Mouse (Mus musculus) testis, adult 2 months (tissue): ENCODE results near the gene Man1a. TPM values are rescaled to one million over a fixed set of nuclear protein-coding genes. Genes with fewer than 3 reads are reported as not detected.

Source experiments
- H3K27ac ChIP-seq: fragments of 200-500 bp; 2 replicates; pipeline ENCODE4 v1.5.1; 2012; ENCODE audit warnings: low read depth, low read length; ENCODE audit not compliant: control insufficient read depth, insufficient read depth
- H3K27me3 ChIP-seq: fragments of 200-500 bp; 2 replicates; pipeline ENCODE4 v1.6.1; 2012; ENCODE audit warnings: mild to moderate bottlenecking, low read length, moderate library complexity; ENCODE audit not compliant: control insufficient read depth, insufficient read depth
- H3K36me3 ChIP-seq: fragments of 200-500 bp; 2 replicates; pipeline ENCODE4 v1.6.1; 2012; ENCODE audit warnings: mild to moderate bottlenecking, low read length; ENCODE audit not compliant: control insufficient read depth, insufficient read depth
- H3K4me1 ChIP-seq: fragments of 200-500 bp; 2 replicates; pipeline ENCODE4 v1.6.1; 2012; ENCODE audit warnings: low read length; ENCODE audit not compliant: control insufficient read depth, insufficient read depth
- H3K4me3 ChIP-seq: fragments of 200-500 bp; 2 replicates; pipeline ENCODE4 v1.5.1; 2012; ENCODE audit warnings: low read depth, mild to moderate bottlenecking, low read length, moderate library complexity, mixed read lengths; ENCODE audit not compliant: control insufficient read depth
- CTCF ChIP-seq: fragments of 200-500 bp; IDR thresholded peaks from 2 replicates; pipeline ENCODE4 v1.5.1; 2012; ENCODE audit warnings: low read depth, mild to moderate bottlenecking, inconsistent platforms, low read length, moderate library complexity; ENCODE audit not compliant: control insufficient read depth, insufficient read depth, insufficient replicate concordance
- POLR2A ChIP-seq: fragments of 200-500 bp; IDR thresholded peaks from 2 replicates; pipeline ENCODE4 v1.6.1; 2012; ENCODE audit warnings: low read depth, mild to moderate bottlenecking, inconsistent platforms, low read length, moderate library complexity; ENCODE audit not compliant: control insufficient read depth
- polyA plus RNA-seq: library from polyadenylated mRNA; depleted of rRNA; stranded (reverse); fragments of >200 nt; gene quantifications from 2 replicates; pipeline ENCODE4 v1.2.3, GENCODE M21; 2012

The Man1a gene
- polyA plus RNA-seq, 1 experiment: 0.36 TPM

DNA sequence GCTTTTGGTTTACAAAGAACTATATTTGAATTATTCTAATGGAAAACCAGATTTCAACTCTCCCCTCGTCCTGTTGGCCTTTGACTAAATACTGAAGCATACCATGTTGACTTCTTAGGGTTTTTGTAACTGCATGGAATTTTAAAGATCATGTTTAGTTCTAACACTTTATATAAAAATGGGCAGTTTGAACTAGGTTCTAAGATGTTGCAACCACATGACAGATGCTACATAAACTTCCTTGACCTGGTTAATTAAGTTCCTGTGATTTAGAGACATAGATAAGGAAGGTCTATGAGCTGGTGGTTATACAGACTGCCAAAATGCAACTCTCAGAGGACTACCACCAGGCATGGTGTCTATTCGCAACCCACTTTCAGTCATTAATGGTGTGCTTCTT, 4.1 kb downstream of the Man1a start:
- Histone ChIP-seq H3K36me3 (no peaks in the 10 kb centered on the region), H3K4me3 (no peak overlapping the region), H3K4me1 (peaks cover 2% of the 10 kb centered on the region), H3K27me3 (no peaks in the 10 kb centered on the region), H3K27ac (no peak overlapping the region)
- TF ChIP-seq CTCF: no peak
- no peak for TF ChIP-seq POLR2A

DNA sequence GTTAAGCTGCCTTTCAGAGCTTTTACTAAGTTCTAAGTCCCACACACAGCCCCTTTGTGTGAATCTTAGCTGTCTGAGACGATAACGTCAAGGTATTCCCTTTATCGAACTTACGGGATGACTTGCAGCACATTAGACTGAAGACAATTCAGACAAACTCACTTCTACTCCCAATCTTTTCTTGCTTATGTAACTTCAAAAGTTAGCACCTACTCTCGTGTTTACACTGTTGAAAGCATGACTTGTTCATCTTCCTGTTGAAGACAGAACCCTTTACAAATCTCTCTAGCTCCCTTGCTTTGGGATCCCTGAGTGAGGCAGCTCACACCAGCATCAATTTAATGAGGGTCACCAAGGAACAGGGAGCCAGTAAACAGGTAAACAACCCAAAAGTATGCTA, 5.9 kb downstream of the Man1a start:
- H3K36me3 ChIP-seq: no peaks in the 10 kb centered on the region
- H3K27me3 ChIP-seq: no peaks in the 10 kb centered on the region
- TF ChIP-seq CTCF: no peak
- no peak for TF ChIP-seq POLR2A
- H3K27ac ChIP-seq: no peak overlapping the region
- no peak overlapping the region for H3K4me3 ChIP-seq
- H3K4me1 ChIP-seq: peaks cover 2% of the 10 kb centered on the region

DNA sequence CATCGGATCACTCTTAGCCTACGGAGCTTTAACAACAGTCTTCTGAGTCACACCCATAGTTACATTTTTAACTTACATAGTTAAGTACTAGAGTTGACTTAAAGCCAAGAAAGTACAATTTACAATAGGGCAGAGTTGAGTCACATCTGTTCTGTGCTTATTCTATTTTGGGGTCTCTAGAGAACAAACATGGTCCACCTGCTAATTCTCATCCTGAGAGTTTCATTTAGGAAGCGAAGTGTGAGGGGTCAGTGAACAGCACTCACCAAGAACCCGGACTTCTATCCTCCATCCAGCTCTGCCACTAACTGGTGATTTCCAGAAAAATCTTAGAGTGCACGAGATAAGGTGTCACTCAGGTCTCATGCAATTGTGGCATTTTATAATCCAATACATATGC, 7.0 kb downstream of the Man1a start:
- no peak for TF ChIP-seq CTCF
- TF ChIP-seq POLR2A: no peak
- H3K36me3 ChIP-seq: no peaks in the 10 kb centered on the region
- no peak overlapping the region for H3K4me3 ChIP-seq
- no peaks in the 10 kb centered on the region for H3K27me3 ChIP-seq
- no peaks in the 10 kb centered on the region for H3K4me1 ChIP-seq
- no peak overlapping the region for H3K27ac ChIP-seq

DNA sequence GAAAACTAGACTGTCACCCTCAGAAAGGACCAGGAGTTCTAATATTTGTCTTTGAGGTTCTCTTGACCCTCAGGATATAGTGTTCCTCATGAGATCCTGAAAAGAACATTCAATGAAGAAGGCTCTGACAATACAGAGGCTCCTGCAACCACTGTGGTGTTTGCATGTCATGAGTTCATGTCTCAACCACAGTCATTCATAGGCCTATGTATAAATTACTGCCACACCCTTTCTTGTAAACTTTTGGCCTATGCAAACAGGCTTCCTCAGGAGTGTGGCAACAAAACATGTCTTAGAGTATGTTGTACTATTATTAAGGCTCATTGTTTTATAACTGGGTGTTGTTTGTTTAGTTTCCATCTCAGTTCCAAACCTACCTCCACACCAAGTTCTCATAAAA, 9.7 kb downstream of the Man1a start:
- Histone ChIP-seq H3K36me3 (no peaks in the 10 kb centered on the region), H3K27ac (no peak overlapping the region), H3K27me3 (no peaks in the 10 kb centered on the region), H3K4me1 (no peaks in the 10 kb centered on the region), H3K4me3 (no peak overlapping the region)
- TF ChIP-seq CTCF: no peak
- no peak for TF ChIP-seq POLR2A

DNA sequence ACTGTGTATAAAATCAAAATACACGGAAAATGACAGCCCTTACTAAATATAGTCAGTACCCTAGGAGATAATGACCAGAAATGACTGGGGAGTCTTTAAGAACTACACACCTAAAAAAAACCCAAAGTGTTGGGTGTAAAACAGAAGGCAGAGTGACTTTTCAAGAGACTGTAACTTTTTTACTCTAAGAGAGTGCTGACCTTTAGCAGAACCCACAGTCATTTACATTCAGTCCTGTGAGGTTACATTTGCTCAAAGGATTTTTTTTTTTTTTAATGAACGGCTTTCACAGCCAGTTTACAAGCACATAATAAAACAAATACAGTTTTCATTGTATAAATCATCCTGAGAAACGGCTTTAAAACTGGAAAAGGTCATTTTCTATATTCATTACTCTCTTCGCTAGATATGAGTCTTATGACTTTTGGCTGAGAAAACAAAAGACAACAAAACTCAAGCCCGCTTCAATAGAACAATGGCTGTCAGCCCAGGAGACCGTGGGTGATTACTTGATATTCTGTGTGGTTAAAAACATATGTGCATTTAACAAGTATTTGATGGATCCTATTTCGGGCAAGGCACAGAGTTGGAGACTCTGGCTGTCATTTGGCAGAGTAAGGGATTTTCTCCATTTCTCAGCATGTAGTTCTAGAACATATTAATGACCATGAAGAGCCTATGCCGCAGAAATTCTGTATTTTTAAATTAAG, 12.7 kb downstream of the Man1a start:
- H3K27me3 ChIP-seq: no peaks in the 10 kb centered on the region
- no peak overlapping the region for H3K27ac ChIP-seq
- no peak overlapping the region for H3K4me3 ChIP-seq
- H3K36me3 ChIP-seq: no peaks in the 10 kb centered on the region
- TF ChIP-seq POLR2A (no peak), CTCF (no peak)
- no peaks in the 10 kb centered on the region for H3K4me1 ChIP-seq

DNA sequence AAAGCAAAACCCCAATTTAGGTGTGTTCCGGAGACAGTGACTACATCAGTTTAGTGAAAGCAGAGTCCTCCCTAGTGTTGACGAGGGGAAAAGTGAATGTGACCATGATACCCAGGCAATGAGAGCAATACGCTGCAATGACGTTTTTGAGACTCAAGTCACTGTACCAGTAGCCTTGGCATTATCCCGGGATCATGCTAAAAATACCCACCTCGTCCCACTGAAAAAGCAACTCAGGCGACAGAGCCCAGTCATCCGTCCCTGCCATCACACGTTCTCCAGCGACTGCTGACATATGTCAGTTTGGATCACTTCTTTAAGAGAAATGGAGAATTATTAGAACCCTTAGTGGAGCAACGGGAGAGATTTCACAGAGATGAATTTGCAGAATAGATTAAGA, 13.6 kb downstream of the Man1a start:
- no peak overlapping the region for H3K27ac ChIP-seq
- H3K36me3 ChIP-seq: no peaks in the 10 kb centered on the region
- H3K27me3 ChIP-seq: no peaks in the 10 kb centered on the region
- TF ChIP-seq POLR2A (no peak), CTCF (no peak)
- no peak overlapping the region for H3K4me3 ChIP-seq
- H3K4me1 ChIP-seq: no peaks in the 10 kb centered on the region

DNA sequence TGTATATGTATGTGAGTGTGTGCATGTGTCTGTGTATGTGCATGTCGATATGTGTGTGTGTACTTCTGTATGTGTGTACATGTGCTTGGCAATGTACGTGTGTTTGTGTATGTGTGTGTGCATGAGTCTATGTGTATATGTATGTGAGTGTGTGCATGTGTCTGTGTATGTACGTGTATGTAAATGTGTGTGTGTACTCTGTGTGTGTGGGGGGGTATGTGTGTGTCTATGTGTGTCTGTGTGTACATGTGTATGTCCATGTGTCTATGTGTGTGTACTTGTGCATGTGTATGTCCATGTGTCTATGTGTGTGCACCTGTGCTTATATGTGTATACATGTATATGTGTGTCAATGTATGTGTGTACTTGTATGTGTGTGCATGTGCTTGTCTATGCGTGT, 15.2 kb downstream of the Man1a start:
- Histone ChIP-seq H3K36me3 (no peaks in the 10 kb centered on the region), H3K4me3 (no peak overlapping the region), H3K27me3 (no peaks in the 10 kb centered on the region), H3K4me1 (no peaks in the 10 kb centered on the region), H3K27ac (no peak overlapping the region)
- TF ChIP-seq POLR2A: no peak
- TF ChIP-seq CTCF: no peak

DNA sequence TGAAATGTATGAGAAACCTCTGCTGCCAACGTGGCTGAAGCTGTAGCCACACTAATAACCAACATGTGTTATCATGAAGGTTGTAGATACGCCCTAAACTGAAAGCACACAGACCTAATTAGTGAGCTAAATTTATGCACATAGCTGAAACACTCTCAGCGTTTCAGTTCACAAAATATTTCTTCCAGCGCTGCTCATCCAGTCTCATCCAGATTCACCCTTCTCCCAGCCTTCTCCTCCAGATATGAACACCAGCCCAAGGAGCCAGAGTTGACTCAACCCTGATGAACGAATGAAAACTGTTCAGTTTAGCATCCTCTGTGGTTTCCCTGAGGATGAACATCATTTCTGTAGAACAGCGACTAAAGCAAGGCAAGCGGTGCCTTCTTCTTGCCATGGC, 15.8 kb downstream of the Man1a start:
- TF ChIP-seq CTCF (no peak), POLR2A (no peak)
- no peaks in the 10 kb centered on the region for H3K4me1 ChIP-seq
- H3K27ac ChIP-seq: no peak overlapping the region
- H3K4me3 ChIP-seq: no peak overlapping the region
- no peaks in the 10 kb centered on the region for H3K36me3 ChIP-seq
- no peaks in the 10 kb centered on the region for H3K27me3 ChIP-seq
